Mouse (Mus musculus) cerebellum, postnatal 25 days (tissue): ENCODE results near the gene Dmwd.
A peak's percentile ranks its signal among the peaks of the same experiment; 100 is the strongest.
"Not testable (repeated sequence)": the region's sequence is repeated elsewhere in the genome, so short reads cannot be mapped to it uniquely, and the experiment has no call there.

Source experiments
- DNase-seq, 2 experiments: peaks; one replicate each; pipeline ENCODE4 v3.0.0; 2021; ENCODE audit warnings: mixed read lengths in 2 of 2

Gene Dmwd

GRCm38 (mm10) chr7:19075723-19076585, at the start of gene Dmwd:
Gene Dmwd, plus strand, starts transcription at chr7:19076227.
- DNase-seq, result peak; percentile 89 to 93

GRCm38 (mm10) chr7:19028067-19028466, 48.0 kb upstream of the Dmwd start:
- DNase-seq, result no peak

GRCm38 (mm10) chr7:19029084-19029653, 46.9 kb upstream of the Dmwd start:
- peak; percentile 57 to 74 for DNase-seq

- DNase-seq, result no peak
Observed at GRCm38 (mm10) chr7:19031641-19032040, 44.4 kb upstream of the Dmwd start.

GRCm38 (mm10) chr7:19044616-19045015, 31.4 kb upstream of the Dmwd start:
- DNase-seq, result no peak

GRCm38 (mm10) chr7:19046286-19047069, 29.5 kb upstream of the Dmwd start:
- DNase-seq, result peak; percentile 80 to 85

GRCm38 (mm10) chr7:19048006-19048527, 28.0 kb upstream of the Dmwd start:
- DNase-seq, result no peak

- no peak for DNase-seq
Observed at GRCm38 (mm10) chr7:19049252-19049651, 26.8 kb upstream of the Dmwd start.

- no peak for DNase-seq
Observed at GRCm38 (mm10) chr7:19050172-19050571, 25.9 kb upstream of the Dmwd start.

- no peak for DNase-seq
Observed at GRCm38 (mm10) chr7:19051161-19051560, 24.9 kb upstream of the Dmwd start.

GRCm38 (mm10) chr7:19052345-19053135, 23.5 kb upstream of the Dmwd start:
- DNase-seq, result no peak

- no peak for DNase-seq
Observed at GRCm38 (mm10) chr7:19053136-19053532, 22.9 kb upstream of the Dmwd start.

- peak; percentile 57 to 68 for DNase-seq
Observed at GRCm38 (mm10) chr7:19054047-19054776, 21.8 kb upstream of the Dmwd start, which contains the start of gene Rsph6a. Gene Rsph6a, plus strand, starts transcription at chr7:19054690.

- no peak for DNase-seq
Observed at GRCm38 (mm10) chr7:19054777-19055076, 21.3 kb upstream of the Dmwd start.

GRCm38 (mm10) chr7:19055108-19055507, 20.9 kb upstream of the Dmwd start:
- DNase-seq, result no peak

GRCm38 (mm10) chr7:19057405-19057804, 18.6 kb upstream of the Dmwd start:
- no peak for DNase-seq

GRCm38 (mm10) chr7:19065896-19066295, 10.1 kb upstream of the Dmwd start:
- no peak for DNase-seq

- DNase-seq, result no peak
Observed at GRCm38 (mm10) chr7:19067063-19067462, 9.0 kb upstream of the Dmwd start.

GRCm38 (mm10) chr7:19067935-19068334, 8.1 kb upstream of the Dmwd start:
- DNase-seq, result no peak

- DNase-seq, result peak; percentile 74 to 83
Observed at GRCm38 (mm10) chr7:19068707-19069106, 7.3 kb upstream of the Dmwd start.

- peak in 1 of 2 experiments; percentile 30 for DNase-seq
Observed at GRCm38 (mm10) chr7:19069500-19069899, 6.5 kb upstream of the Dmwd start.

GRCm38 (mm10) chr7:19071024-19071423, 5.0 kb upstream of the Dmwd start:
- DNase-seq, result not testable (repeated sequence)
